Mouse (Mus musculus): Measurements from ENCODE around the gene Sorcs2. TPM values are rescaled to one million over a fixed set of nuclear protein-coding genes. Genes with fewer than 3 reads are reported as not detected.
A peak's percentile ranks its signal among the peaks of the same experiment; 100 is the strongest.

The Sorcs2 gene
- polyA plus RNA-seq, 1 experiment from 2014 or later: 16.9 TPM

- Histone ChIP-seq H3K4me1 (replicated peaks) (peaks cover 21% of the 10 kb centered on the region), H3K36me3 (no peaks in the 10 kb centered on the region), H3K4me3 (replicated peaks) (no peak overlapping the region), H3K9ac (replicated peaks) (no peak overlapping the region), H3K27ac (no peak overlapping the region), H3K4me2 (no peak overlapping the region), H3K27me3 (no peaks in the 10 kb centered on the region), H3K9me3 (no peaks in the 10 kb centered on the region)
- no peak for ATAC-seq (ENCODE audit: insufficient number of reproducible peaks, insufficient read depth, low FRiP score, low TSS enrichment, low read depth)
- WGBS: 49% methylated on average over 4 of the region's 4 CpGs
These were observed 100.7 kb downstream of the Sorcs2 start for GRCm38 (mm10) chr5:36297246-36297645.

DNA sequence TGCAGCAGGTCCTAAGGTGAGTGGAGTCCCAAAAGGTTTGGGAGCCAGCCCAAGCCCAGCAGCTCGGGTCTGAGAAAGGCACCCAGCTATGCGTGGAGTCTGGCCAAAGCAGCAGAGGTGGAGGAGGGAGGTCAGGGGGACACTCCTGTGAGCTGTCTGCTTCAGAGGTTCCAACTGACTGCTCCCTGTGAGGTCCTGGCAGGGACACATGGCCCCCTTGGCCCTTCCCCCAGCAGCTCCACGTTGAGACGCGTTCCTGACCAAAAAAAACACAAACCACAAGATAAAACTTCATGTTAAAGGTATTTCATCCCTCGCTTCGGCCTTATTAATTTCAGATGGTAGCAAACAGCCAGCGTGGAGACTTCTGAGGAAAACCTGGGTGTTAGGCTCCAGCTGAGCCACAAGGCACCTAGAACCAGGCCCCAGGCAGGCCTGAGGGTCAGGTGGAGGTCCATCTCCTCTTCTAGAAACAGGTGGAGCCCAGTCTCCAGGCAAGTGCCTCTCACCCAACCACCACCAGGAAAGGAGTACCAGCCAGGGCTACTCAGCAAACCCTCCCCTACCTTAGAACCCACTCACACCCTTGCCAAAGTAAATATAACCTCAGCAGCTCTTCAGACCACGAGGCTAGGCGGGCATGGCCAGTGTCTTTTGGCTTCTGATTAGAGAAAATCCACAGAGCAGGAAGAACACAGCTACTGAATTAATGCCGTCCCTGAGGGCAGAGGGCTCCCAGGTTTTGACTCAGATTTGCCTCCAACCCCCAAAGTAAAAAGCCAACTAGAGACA lies 104.6 kb downstream of the Sorcs2 start:
- 53% methylated on average over 11 of the region's 11 CpGs for WGBS
- H3K9ac ChIP-seq (replicated peaks): no peak overlapping the region
- no peaks in the 10 kb centered on the region for H3K9me3 ChIP-seq
- ATAC-seq (ENCODE audit: insufficient number of reproducible peaks, insufficient read depth, low FRiP score, low TSS enrichment, low read depth): no peak
- H3K27ac ChIP-seq: 0 out of 2 replicates have a peak overlapping the region, but pooled peaks have one; percentile 12
- no peak overlapping the region for H3K4me2 ChIP-seq
- H3K36me3 ChIP-seq: no peaks in the 10 kb centered on the region
- peaks cover 25% of the 10 kb centered on the region for H3K4me1 ChIP-seq (replicated peaks)
- no peaks in the 10 kb centered on the region for H3K27me3 ChIP-seq
- no peak overlapping the region for H3K4me3 ChIP-seq (replicated peaks)

DNA sequence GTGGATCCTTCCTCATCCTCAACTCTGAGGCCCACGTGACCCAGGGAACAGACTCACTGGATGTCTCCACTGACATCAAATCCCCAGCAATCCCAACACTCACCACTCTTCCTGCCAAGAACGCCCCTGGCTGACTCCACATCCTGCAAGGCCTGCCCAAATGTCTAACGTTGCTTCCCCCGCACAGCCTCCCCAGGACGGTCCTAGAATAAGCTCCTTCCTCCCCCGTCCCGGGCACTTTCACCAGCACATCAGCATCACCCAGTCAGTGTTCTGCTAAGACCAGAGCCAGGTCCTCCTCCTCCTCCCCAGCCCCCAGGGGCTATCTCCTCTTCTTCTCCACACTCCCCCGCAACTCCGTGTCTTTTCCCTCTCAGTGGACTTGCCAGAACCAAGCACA lies 105.6 kb downstream of the Sorcs2 start:
- 79% methylated on average over 9 of the region's 9 CpGs for WGBS

DNA sequence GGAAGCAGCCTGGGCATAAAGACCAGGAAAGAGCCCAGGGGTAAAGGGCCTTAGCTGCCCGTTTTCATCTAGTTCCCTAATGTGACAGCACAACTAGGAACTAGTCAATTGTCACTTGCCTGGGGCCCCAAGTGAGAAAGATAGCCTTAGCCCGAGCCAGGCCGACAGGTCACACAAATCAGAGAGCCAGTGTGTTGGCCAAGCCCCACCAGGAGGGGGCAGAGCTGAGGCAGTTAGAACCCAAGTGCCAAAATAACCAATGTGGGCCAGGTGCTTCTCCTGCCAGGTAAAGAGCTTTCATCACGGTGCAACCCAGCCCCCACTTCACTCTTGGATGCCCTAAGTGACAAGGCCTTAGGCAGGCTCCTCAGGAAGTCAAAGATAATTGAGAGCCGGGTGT lies 106.7 kb downstream of the Sorcs2 start:
- ATAC-seq (ENCODE audit: insufficient number of reproducible peaks, insufficient read depth, low FRiP score, low TSS enrichment, low read depth): no peak
- Histone ChIP-seq H3K9ac (replicated peaks) (no peak overlapping the region), H3K9me3 (no peaks in the 10 kb centered on the region), H3K27ac (no peak overlapping the region), H3K36me3 (no peaks in the 10 kb centered on the region), H3K4me2 (no peak overlapping the region), H3K4me1 (replicated peaks) (peaks cover 26% of the 10 kb centered on the region), H3K4me3 (replicated peaks) (no peak overlapping the region), H3K27me3 (no peaks in the 10 kb centered on the region)
- 51% methylated on average over 5 of the region's 5 CpGs for WGBS

More for the DNA sequence above, 105.6 kb downstream of the Sorcs2 start:
- no peaks in the 10 kb centered on the region for H3K36me3 ChIP-seq
- ATAC-seq (ENCODE audit: insufficient number of reproducible peaks, insufficient read depth, low FRiP score, low TSS enrichment, low read depth): no peak
- no peaks in the 10 kb centered on the region for H3K27me3 ChIP-seq
- peaks cover 21% of the 10 kb centered on the region for H3K4me1 ChIP-seq (replicated peaks)
- H3K9me3 ChIP-seq: no peaks in the 10 kb centered on the region
- no peak overlapping the region for H3K9ac ChIP-seq (replicated peaks)
- H3K27ac ChIP-seq: no peak overlapping the region
- H3K4me3 ChIP-seq (replicated peaks): no peak overlapping the region
- no peak overlapping the region for H3K4me2 ChIP-seq

DNA sequence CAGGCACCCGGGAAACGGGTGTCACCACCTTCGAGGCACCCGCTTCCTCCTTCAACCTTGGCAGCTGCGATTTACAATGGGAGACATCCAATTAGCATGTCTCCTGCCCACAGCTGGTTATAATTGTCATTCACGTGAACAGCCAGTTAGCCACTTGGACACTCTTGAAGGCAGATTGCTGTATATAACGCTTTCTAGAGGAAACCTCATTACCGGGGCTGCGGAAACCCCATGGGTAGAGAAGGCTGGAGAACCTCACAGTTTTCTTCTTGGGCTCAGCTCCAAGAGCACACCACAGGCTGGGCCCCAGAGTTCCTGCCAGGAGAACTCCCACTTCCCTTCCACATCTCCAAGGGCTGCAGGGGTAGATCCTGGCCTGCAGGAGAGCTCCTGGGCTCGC lies 112.5 kb downstream of the Sorcs2 start:
- H3K9ac ChIP-seq (replicated peaks): no peak overlapping the region
- H3K4me3 ChIP-seq (replicated peaks): no peak overlapping the region
- H3K36me3 ChIP-seq: no peaks in the 10 kb centered on the region
- no peaks in the 10 kb centered on the region for H3K9me3 ChIP-seq
- 20% methylated on average over 10 of the region's 10 CpGs for WGBS
- peak overlapping the region; percentile 74 for H3K27ac ChIP-seq
- peaks cover 30% of the 10 kb centered on the region for H3K4me1 ChIP-seq (replicated peaks)
- no peak overlapping the region for H3K4me2 ChIP-seq
- 0 out of 2 replicates have a peak, but pooled peaks have one; percentile 7 for ATAC-seq (ENCODE audit: insufficient number of reproducible peaks, insufficient read depth, low FRiP score, low TSS enrichment, low read depth)
- no peaks in the 10 kb centered on the region for H3K27me3 ChIP-seq

DNA sequence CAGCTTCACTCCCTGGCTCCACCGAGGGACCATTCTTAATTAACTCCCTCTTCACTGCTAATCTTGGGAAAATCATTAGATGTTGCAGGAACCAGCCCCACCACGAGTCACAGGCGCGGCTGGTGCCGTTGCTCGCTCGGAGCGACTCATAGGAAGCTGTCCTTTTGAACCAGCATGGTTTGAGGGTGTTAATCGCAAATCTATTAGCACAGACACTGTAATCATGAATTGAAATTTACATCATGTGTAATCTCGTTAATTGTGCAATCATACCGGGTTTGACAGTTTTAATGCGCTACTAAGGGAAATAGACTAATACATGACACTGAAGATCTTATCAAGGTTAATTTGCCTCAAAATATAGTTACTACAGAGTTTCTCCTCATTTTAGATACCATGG lies 118.0 kb downstream of the Sorcs2 start:
- H3K9ac ChIP-seq (replicated peaks): no peak overlapping the region

GRCm38 (mm10) chr5:36274684-36275394 lies 123.1 kb downstream of the Sorcs2 start:
- Histone ChIP-seq H3K36me3 (no peaks in the 10 kb centered on the region), H3K4me1 (replicated peaks) (peaks cover 23% of the 10 kb centered on the region), H3K4me3 (replicated peaks) (no peak overlapping the region), H3K27me3 (no peaks in the 10 kb centered on the region), H3K9ac (replicated peaks) (no peak overlapping the region), H3K4me2 (no peak overlapping the region), H3K9me3 (0 out of 2 replicates have a peak, but pooled peaks cover 3% of the 10 kb centered on the region), H3K27ac (no peak overlapping the region)
- WGBS: 43% methylated on average over 6 of the region's 6 CpGs
- no peak for ATAC-seq (ENCODE audit: insufficient number of reproducible peaks, insufficient read depth, low FRiP score, low TSS enrichment, low read depth)

More for the DNA sequence above, 118.0 kb downstream of the Sorcs2 start:
- H3K27me3 ChIP-seq: no peaks in the 10 kb centered on the region
- H3K36me3 ChIP-seq: no peaks in the 10 kb centered on the region
- H3K4me2 ChIP-seq: no peak overlapping the region
- peaks cover 33% of the 10 kb centered on the region for H3K4me1 ChIP-seq (replicated peaks)
- ATAC-seq (ENCODE audit: insufficient number of reproducible peaks, insufficient read depth, low FRiP score, low TSS enrichment, low read depth): no peak
- H3K4me3 ChIP-seq (replicated peaks): no peak overlapping the region
- H3K9me3 ChIP-seq: no peaks in the 10 kb centered on the region
- 60% methylated on average over 12 of the region's 12 CpGs for WGBS
- no peak overlapping the region for H3K27ac ChIP-seq

GRCm38 (mm10) chr5:36267194-36267769 lies 130.7 kb downstream of the Sorcs2 start:
- no peak overlapping the region for H3K4me3 ChIP-seq (replicated peaks)
- no peaks in the 10 kb centered on the region; the same call in 1 of the 2 replicates for H3K4me1 ChIP-seq (replicated peaks)
- H3K9me3 ChIP-seq: 0 out of 2 replicates have a peak, but pooled peaks cover 3% of the 10 kb centered on the region
- 87% methylated on average over 3 of the region's 3 CpGs for WGBS
- H3K27me3 ChIP-seq: no peaks in the 10 kb centered on the region
- H3K27ac ChIP-seq: no peak overlapping the region
- H3K9ac ChIP-seq (replicated peaks): no peak overlapping the region
- ATAC-seq (ENCODE audit: insufficient number of reproducible peaks, insufficient read depth, low FRiP score, low TSS enrichment, low read depth): no peak
- no peaks in the 10 kb centered on the region for H3K36me3 ChIP-seq
- H3K4me2 ChIP-seq: no peak overlapping the region

- Histone ChIP-seq H3K27ac (no peak overlapping the region), H3K9ac (replicated peaks) (peak overlapping the region; percentile 18; the same call in 1 of the 2 replicates), H3K4me2 (no peak overlapping the region), H3K36me3 (no peaks in the 10 kb centered on the region), H3K4me3 (replicated peaks) (no peak overlapping the region), H3K4me1 (replicated peaks) (peaks cover 20% of the 10 kb centered on the region), H3K27me3 (peaks cover 3% of the 10 kb centered on the region; the same call in 1 of the 2 replicates), H3K9me3 (no peaks in the 10 kb centered on the region)
- WGBS: 74% methylated on average over 12 of the region's 12 CpGs
- ATAC-seq (ENCODE audit: insufficient number of reproducible peaks, insufficient read depth, low FRiP score, low TSS enrichment, low read depth): no peak
These were observed 137.1 kb downstream of the Sorcs2 start for GRCm38 (mm10) chr5:36260862-36261261.

GRCm38 (mm10) chr5:36259691-36260124 lies 138.2 kb downstream of the Sorcs2 start:
- H3K9me3 ChIP-seq: no peaks in the 10 kb centered on the region
- H3K9ac ChIP-seq (replicated peaks): no peak overlapping the region
- no peak overlapping the region for H3K4me3 ChIP-seq (replicated peaks)
- H3K27ac ChIP-seq: no peak overlapping the region
- WGBS: 31% methylated on average over 6 of the region's 6 CpGs
- ATAC-seq (ENCODE audit: insufficient number of reproducible peaks, insufficient read depth, low FRiP score, low TSS enrichment, low read depth): no peak
- H3K4me1 ChIP-seq (replicated peaks): peaks cover 29% of the 10 kb centered on the region
- peaks cover 3% of the 10 kb centered on the region; the same call in 1 of the 2 replicates for H3K27me3 ChIP-seq
- no peaks in the 10 kb centered on the region for H3K36me3 ChIP-seq
- H3K4me2 ChIP-seq: no peak overlapping the region
